Mouse (Mus musculus): Measurements from ENCODE around the gene Mgam.

DNA sequence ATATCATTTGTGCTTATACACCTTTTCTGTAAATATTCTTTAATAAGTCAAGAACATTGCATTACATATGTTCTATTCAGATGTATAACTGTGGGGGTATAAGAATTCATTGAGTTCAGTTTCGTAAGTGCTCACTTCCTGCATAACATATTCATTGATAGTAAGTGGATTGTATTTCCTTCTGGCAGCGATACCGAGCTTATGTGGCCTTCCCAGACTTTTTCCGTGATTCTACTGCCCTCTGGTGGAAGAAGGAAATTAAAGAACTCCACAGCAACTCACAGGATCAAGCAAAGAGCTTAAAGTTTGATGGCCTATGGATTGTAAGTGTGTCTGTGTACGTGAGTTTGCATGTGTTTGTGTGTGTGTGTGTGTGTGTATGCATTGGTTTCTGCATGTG, 60.5 kb downstream of the Mgam start:
- TF ChIP-seq CTCF (IDR thresholded peaks at IDR 0.05; ENCODE audit: low read depth, low read length), result peak; percentile 52
- no peak for TF ChIP-seq POLR2A (IDR thresholded peaks at IDR 0.05; ENCODE audit: extremely low read depth, insufficient read depth, low read length)
